Mouse (Mus musculus) CD8-positive naive resting alpha-beta T cell, adult 2 months (primary cell): Measurements from ENCODE around the gene Vpreb2.
"Not testable (repeated sequence)": the region's sequence is repeated elsewhere in the genome, so short reads cannot be mapped to it uniquely, and the experiment has no call there.

ENCODE experiments used
- DNase-seq, 2 experiments: peaks; one replicate each; pipeline ENCODE4 v3.0.0; 2022; ENCODE audit warnings: low read depth in 2 of 2, low spot score in 2 of 2

Gene Vpreb2

GRCm38 (mm10) chr16:17987703-17988102 lies 7.5 kb downstream of the Vpreb2 start:
- DNase-seq, result no peak

- not testable (repeated sequence) for DNase-seq
These were observed 12.1 kb downstream of the Vpreb2 start for GRCm38 (mm10) chr16:17992321-17992720.

DNA sequence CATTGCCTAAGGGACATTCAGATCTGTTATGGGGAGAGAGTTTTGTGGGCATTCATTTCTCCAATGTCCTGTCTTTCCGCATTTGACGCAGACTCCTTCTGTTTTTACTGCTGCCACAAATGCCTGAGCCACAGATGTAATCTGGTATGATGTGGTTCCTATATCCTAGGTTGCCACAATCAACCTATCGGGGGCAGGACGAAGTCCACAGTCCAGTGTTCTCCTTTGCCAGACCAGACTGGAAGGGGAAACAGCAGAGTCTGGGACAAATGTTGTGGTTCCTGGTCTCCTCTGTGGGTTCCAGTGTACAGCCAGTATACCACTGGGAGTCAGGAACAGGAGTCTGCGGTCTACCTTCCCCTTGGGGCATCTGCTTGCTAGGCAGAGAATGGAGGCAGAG lies 19.4 kb downstream of the Vpreb2 start:
- DNase-seq, result no peak

DNA sequence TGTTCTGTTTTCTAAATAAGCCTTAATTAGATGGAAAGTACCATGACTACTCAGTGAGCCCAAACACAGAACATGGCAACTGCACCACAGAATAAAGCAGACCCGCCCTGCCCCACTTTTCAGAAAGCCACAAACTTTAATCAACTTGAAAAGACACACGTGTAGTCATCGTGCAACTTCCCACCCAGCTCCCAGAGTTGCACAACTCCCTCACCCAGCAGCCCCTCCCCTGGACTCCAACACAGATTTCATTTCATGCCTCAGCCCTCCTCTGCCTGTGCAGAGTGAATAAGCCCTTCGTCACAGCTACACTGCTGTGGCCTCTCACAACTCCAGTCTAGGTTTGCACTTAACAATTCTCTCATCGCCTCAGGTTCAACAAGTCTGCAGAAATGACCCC lies 24.4 kb downstream of the Vpreb2 start:
- DNase-seq, result no peak

- no peak for DNase-seq
These were observed 26.9 kb downstream of the Vpreb2 start for GRCm38 (mm10) chr16:18007083-18007482.

DNA sequence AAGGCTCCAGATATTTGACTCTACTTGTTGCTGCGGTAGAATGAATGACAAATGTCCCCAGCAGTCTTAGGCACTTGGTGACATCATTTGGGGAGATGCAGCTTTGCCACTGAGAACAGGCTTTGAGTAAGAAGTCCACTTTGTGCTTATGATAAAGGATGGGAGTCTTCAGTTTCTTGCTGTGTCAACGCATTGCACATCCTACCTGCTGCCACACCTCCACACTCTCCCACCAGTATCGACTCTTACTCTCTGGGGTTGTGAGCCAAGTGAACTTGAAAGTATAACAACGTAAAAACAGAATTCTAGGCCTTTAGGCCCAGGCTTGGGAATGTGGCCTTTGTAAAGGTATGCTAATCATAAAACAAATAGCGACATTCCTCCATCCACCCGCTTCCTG lies 30.9 kb downstream of the Vpreb2 start:
- no peak for DNase-seq

DNA sequence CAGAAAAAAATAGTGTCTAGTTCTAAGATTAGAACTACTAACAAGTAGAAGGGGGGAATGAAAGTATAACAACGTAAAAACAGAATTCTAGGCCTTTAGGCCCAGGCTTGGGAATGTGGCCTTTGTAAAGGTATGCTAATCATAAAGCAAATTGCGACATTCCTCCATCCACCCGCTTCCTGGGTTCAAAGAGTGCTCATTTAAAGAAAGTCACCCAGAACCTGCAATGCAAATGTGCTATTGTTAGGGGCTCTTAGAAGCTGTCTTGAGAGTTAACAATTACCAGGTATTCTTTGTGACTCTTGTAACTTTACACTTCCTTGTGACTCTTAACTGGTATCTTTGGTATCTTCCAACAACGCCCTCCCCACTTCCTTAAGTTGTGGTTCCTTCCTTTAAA lies 36.3 kb downstream of the Vpreb2 start:
- DNase-seq, result not testable (repeated sequence)

DNA sequence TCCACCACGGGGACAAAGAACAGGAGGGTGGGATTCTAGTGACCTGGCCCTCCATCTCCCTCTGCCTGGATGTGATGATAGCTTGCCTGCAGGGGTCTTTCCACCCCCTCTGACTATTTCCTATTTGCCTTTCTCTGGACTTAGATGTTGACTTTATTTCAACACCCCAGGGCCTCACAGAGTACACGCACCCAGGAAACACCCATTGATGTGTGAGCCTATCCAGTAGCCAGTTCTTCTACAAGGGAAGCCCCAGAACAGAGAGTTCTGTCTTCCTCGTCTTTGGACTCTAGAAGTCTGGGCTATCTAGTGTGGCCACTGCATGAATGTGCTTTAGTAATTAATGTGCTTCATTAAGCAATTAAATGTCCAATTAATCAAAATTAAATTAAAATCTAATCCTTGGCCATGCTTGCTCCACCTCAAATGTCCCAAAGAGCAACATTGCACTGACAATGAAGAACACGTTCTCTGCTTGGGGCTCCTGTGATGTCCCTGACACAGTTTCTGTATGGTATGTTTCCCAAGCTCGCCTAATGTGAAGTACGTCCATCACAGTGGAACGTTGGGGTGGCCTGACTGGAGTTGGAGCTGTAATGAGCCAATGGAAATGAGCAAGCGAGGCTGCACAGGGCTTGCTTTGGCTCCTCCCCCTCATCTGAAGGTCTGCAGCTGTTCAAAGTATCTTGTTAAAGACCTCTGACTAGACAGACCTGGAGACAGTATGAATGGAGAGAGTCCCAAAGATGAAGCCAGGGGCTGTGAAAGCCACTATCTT lies 42.7 kb downstream of the Vpreb2 start:
- no peak for DNase-seq

GRCm38 (mm10) chr16:18027371-18027770 lies 47.1 kb downstream of the Vpreb2 start:
- DNase-seq, result no peak
